9 mouse cellular contexts compared by ENCODE assay signal in the genomic region with DNA sequence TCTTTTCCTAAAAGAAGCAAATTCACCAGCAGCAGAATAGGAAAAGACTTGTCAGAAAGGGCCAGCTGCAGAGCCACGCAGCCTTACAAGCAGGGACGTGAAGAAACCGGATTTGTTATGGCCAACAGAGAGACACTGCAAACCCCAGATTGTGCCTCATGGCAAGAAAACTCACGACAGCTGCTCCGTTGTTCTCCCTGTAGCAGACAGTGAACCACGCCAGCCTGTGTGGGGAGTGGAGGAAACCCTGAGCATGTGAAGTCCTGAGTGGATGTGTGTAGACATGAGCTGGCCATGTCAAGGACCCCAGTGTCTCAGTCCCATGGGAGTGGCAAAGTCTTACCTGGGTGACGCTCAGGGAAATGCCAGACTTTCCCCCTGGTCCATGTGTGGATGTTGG. TPM values are rescaled to one million over a fixed set of nuclear protein-coding genes. Genes with fewer than 3 reads are reported as not detected.
DNase-seq lines count a peak whose midpoint lies in the region.
"Had no signal": no experiment of that assay in that cellular context is flagged by ENCODE, and none has a peak within 500 bp of the region (broad histone marks: within the 10 kb centered on the region; RNA-seq: fewer than 3 reads in every experiment).

No protein-coding gene starts in this region.

- DNase-seq in layer of hippocampus, adult 11-12 months (ENCODE audit: low spot score), result peak; percentile 80
- DNase-seq in layer of hippocampus, adult 9-10 months (ENCODE audit: low spot score), result no peak
- peak; percentile 40 to 60 for DNase-seq in heart, postnatal 10 days
- peak; percentile 58 to 77 for DNase-seq in left cerebral cortex, postnatal 14 days (ENCODE audit: low spot score in 2 of 2)
- DNase-seq in right cerebral cortex, postnatal 14 days, result peak; percentile 48
- no peak for DNase-seq in urinary bladder, adult 2 months (ENCODE audit: low spot score)
- no peak for DNase-seq in kidney, adult 8-10 months
- no peak for DNase-seq in ovary, postnatal 14 days (ENCODE audit: low spot score)
- DNase-seq: thymus, postnatal 14 days had no signal

- intact Hi-C loops in heart, postnatal 10 days (cut with DNase I), result no loop called here
- intact Hi-C loops in left cerebral cortex, postnatal 14 days (cut with DNase I), result no loop called here

RNA-seq across cellular contexts. Expression of gene Tubb2b, which starts 6.3 kb away (rescaled TPM):
- 10 to 100 TPM; 22.7 to 27.2 TPM for total RNA-seq in heart, postnatal 10 days (2021)
- total RNA-seq in left cerebral cortex, postnatal 14 days (2021), result 100 to 1,000 TPM; 348 to 398 TPM
- polyA plus RNA-seq in urinary bladder, adult 2 months (2012; rRNA removed), result 8.7 and 13.3 TPM in 2 replicates

RNA-seq across cellular contexts. Expression of gene Psmg4, which starts 26.2 kb away (rescaled TPM):
- total RNA-seq in heart, postnatal 10 days (2021), result 10 to 100 TPM; 34.0 to 39.0 TPM
- 10 to 100 TPM; 23.6 to 29.0 TPM for total RNA-seq in left cerebral cortex, postnatal 14 days (2021)
- 61.5 and 69.2 TPM in 2 replicates for polyA plus RNA-seq in urinary bladder, adult 2 months (2012; rRNA removed)

RNA-seq across cellular contexts. Expression of gene Tubb2a, which starts 58.8 kb away (rescaled TPM):
- total RNA-seq in heart, postnatal 10 days (2021), result 100 to 1,000 TPM; 114 to 117 TPM
- 1,000 to 10,000 TPM; 1,973 to 2,002 TPM for total RNA-seq in left cerebral cortex, postnatal 14 days (2021)
- polyA plus RNA-seq in urinary bladder, adult 2 months (2012; rRNA removed), result 140 and 213 TPM in 2 replicates

Comparison
In these comparisons a context has a peak if more than half of its experiments do, and no peak if none do; other contexts are left out.
1. DNase-seq: peak in layer of hippocampus, adult 11-12 months (single experiment), heart, postnatal 10 days (2 of 2), left cerebral cortex, postnatal 14 days (2 of 2) and right cerebral cortex, postnatal 14 days (single experiment); none in layer of hippocampus, adult 9-10 months (single experiment), urinary bladder, adult 2 months (single experiment), kidney, adult 8-10 months (0 of 2) and ovary, postnatal 14 days (single experiment).
2. RNA of gene Tubb2b, which starts 6.3 kb away (total RNA-seq): 348 to 398 TPM in left cerebral cortex, postnatal 14 days; 22.7 to 27.2 TPM in heart, postnatal 10 days; every median in the first group is over 10 times any median in the second.
3. RNA of gene Tubb2a, which starts 58.8 kb away (total RNA-seq): 1,973 to 2,002 TPM in left cerebral cortex, postnatal 14 days; 114 to 117 TPM in heart, postnatal 10 days; every median in the first group is over 10 times any median in the second.